Mouse (Mus musculus): ENCODE results near the gene Osbpl6.

DNA sequence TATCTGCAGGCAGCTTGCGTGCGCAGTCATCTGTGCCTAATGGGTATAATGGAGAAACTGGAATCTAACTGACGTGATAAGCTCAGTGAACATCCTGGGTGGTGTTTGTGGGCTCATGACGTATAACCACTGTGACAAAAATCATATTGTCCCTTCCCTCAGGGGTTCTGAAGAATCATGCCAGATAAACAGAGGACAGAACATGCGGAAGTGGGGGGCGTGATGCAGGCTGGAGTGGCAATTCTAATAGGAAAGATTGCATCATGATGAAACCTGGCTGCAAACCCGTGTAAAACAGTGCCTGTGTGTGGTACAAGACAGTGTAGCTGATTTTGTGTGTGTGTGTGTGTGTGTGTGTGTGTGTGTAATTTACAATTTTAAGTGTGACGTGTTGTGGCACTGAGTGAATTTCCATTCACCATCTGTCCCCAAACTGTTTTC lies 105.0 kb downstream of the Osbpl6 start:
- TF ChIP-seq POLR2A (IDR thresholded peaks at IDR 0.05; ENCODE audit: borderline replicate concordance, insufficient read depth, low read length) (no peak), CTCF (IDR thresholded peaks at IDR 0.05; ENCODE audit: borderline replicate concordance, insufficient read depth, low read depth, low read length) (no peak)
